Mouse (Mus musculus) hindbrain, embryonic 11.5 days (tissue): Measurements from ENCODE around the gene Cd8a. TPM values are rescaled to one million over a fixed set of nuclear protein-coding genes. Genes with fewer than 3 reads are reported as not detected.
"Not testable (repeated sequence)": the region's sequence is repeated elsewhere in the genome, so short reads cannot be mapped to it uniquely, and the experiment has no call there.

Source experiments
- ATAC-seq: fragments of 200-750 bp; cut with Nextera tagmentation; 2 replicates; pipeline ENCODE4 v1.8.0; 2017; ENCODE audit warnings: mild to moderate bottlenecking, moderate TSS enrichment, moderate library complexity; ENCODE audit not compliant: low FRiP score
- DNase-seq: peaks from one replicate; pipeline ENCODE4 v3.0.0-alpha.2; 2015; ENCODE audit warnings: low spot score
- H3K27ac ChIP-seq: fragments of 300-500 bp; sonication (generic); 2 replicates; pipeline ENCODE4 v1.5.1; 2014; ENCODE audit warnings: mild to moderate bottlenecking, low read depth, low read length
- H3K27me3 ChIP-seq: fragments of 300-500 bp; sonication (generic); 2 replicates; pipeline ENCODE4 v1.6.1; 2014; ENCODE audit warnings: mild to moderate bottlenecking, low read length, moderate library complexity, mixed read lengths; ENCODE audit not compliant: control insufficient read depth, insufficient read depth
- H3K36me3 ChIP-seq: fragments of 300-500 bp; sonication (generic); 2 replicates; pipeline ENCODE4 v1.6.1; 2014; ENCODE audit warnings: mild to moderate bottlenecking, low read length, moderate library complexity, mixed read lengths; ENCODE audit not compliant: control insufficient read depth, insufficient read depth
- H3K4me1 ChIP-seq: fragments of 300-500 bp; sonication (generic); replicated peaks from 2 replicates; pipeline ENCODE4 v1.6.1; 2014; ENCODE audit warnings: low read length, mixed read lengths; ENCODE audit not compliant: control insufficient read depth, insufficient read depth
- H3K4me2 ChIP-seq: fragments of 300-500 bp; sonication (generic); replicated peaks from 2 replicates; pipeline ENCODE4 v1.6.1; 2014; ENCODE audit warnings: mild to moderate bottlenecking, low read depth, low read length
- H3K4me3 ChIP-seq: fragments of 300-500 bp; sonication (generic); 2 replicates; pipeline ENCODE4 v1.5.1; 2014; ENCODE audit warnings: low read depth, low read length
- H3K9ac ChIP-seq: fragments of 300-500 bp; sonication (generic); 2 replicates; pipeline ENCODE4 v1.6.1; 2014; ENCODE audit warnings: low read depth, low read length
- H3K9me3 ChIP-seq: fragments of 300-500 bp; sonication (generic); 2 replicates; pipeline ENCODE4 v1.6.1; 2016; ENCODE audit warnings: low read length; ENCODE audit not compliant: control insufficient read depth
- WGBS: fragments of 180-500 bp; shearing (Covaris S2); extraction: QIAGEN DNeasy Blood & Tissue Kit; methylation state at CpG from one replicate; pipeline ENCODE4 v1.1.7; 2014; 5-methylcytosine and 5-hydroxymethylcytosine counted together
- polyA plus RNA-seq: library from polyadenylated mRNA; unstranded; fragments of >200 nt; fragmentation: Nextera tagmentation; extraction: Ambion mirVana; gene quantifications from 2 replicates; pipeline ENCODE4 v1.2.1, GENCODE M21; 2014

Gene Cd8a
- polyA plus RNA-seq: 0.07 TPM in 1 of 2 replicates, not detected in the other

GRCm38 (mm10) chr6:71373249-71373775 is at the start of gene Cd8a:
Cd8a (plus strand) TSS chr6:71373427.
- no peak within 1 kb of the TSS for H3K9ac ChIP-seq
- no peak within 1 kb of the TSS for H3K27ac ChIP-seq
- H3K36me3 ChIP-seq: no peaks in the 10 kb centered on the region
- H3K4me2 ChIP-seq: no peak within 1 kb of the TSS
- no peaks in the 10 kb centered on the region for H3K4me1 ChIP-seq
- DNase-seq (no peak), ATAC-seq (no peak)
- 82% methylated on average over 14 of the region's 14 CpGs for WGBS
- no peaks in the 10 kb centered on the region for H3K27me3 ChIP-seq
- no peak within 1 kb of the TSS for H3K4me3 ChIP-seq
- no peaks in the 10 kb centered on the region for H3K9me3 ChIP-seq

- ATAC-seq (no peak), DNase-seq (no peak)
- Histone ChIP-seq H3K4me1 (no peaks in the 10 kb centered on the region), H3K9ac (no peak overlapping the region), H3K27ac (no peak overlapping the region), H3K36me3 (no peaks in the 10 kb centered on the region), H3K9me3 (no peaks in the 10 kb centered on the region), H3K4me3 (no peak overlapping the region), H3K4me2 (no peak overlapping the region), H3K27me3 (no peaks in the 10 kb centered on the region)
- 88% methylated on average over 9 of the region's 9 CpGs for WGBS
Observed at GRCm38 (mm10) chr6:71324816-71325215, 48.4 kb upstream of the Cd8a start.

- Histone ChIP-seq H3K27me3 (no peaks in the 10 kb centered on the region), H3K4me1 (no peaks in the 10 kb centered on the region), H3K27ac (no peak overlapping the region), H3K9me3 (no peaks in the 10 kb centered on the region), H3K4me2 (no peak overlapping the region), H3K36me3 (no peaks in the 10 kb centered on the region), H3K9ac (no peak overlapping the region), H3K4me3 (no peak overlapping the region)
- WGBS: 86% methylated on average over 6 of the region's 6 CpGs
- DNase-seq (no peak), ATAC-seq (no peak)
Observed at GRCm38 (mm10) chr6:71329881-71330280, 43.3 kb upstream of the Cd8a start.

- ATAC-seq (no peak), DNase-seq (no peak)
- Histone ChIP-seq H3K9ac (no peak overlapping the region), H3K4me1 (no peaks in the 10 kb centered on the region), H3K27me3 (no peaks in the 10 kb centered on the region), H3K27ac (no peak overlapping the region), H3K4me2 (no peak overlapping the region), H3K9me3 (no peaks in the 10 kb centered on the region), H3K4me3 (no peak overlapping the region), H3K36me3 (no peaks in the 10 kb centered on the region)
- WGBS: 86% methylated on average over 7 of the region's 7 CpGs
Observed at GRCm38 (mm10) chr6:71330486-71330885, 42.7 kb upstream of the Cd8a start.

- H3K4me1 ChIP-seq, H3K27ac ChIP-seq, H3K36me3 ChIP-seq, H3K9me3 ChIP-seq, ATAC-seq, H3K27me3 ChIP-seq, H3K4me2 ChIP-seq, H3K9ac ChIP-seq, H3K4me3 ChIP-seq, DNase-seq: not testable (repeated sequence)
- WGBS: 88% methylated on average over 1 of the region's 4 CpGs
Observed at GRCm38 (mm10) chr6:71331491-71331890, 41.7 kb upstream of the Cd8a start.

- no peak overlapping the region for H3K27ac ChIP-seq
- no peaks in the 10 kb centered on the region for H3K4me1 ChIP-seq
- DNase-seq: no peak
- no peaks in the 10 kb centered on the region for H3K36me3 ChIP-seq
- H3K4me2 ChIP-seq: no peak overlapping the region
- no peak for ATAC-seq
- H3K4me3 ChIP-seq: no peak overlapping the region
- no peaks in the 10 kb centered on the region for H3K27me3 ChIP-seq
- H3K9me3 ChIP-seq: no peaks in the 10 kb centered on the region
- H3K9ac ChIP-seq: no peak overlapping the region
- WGBS: 90% methylated on average over 11 of the region's 11 CpGs
Observed at GRCm38 (mm10) chr6:71332236-71332965, 40.8 kb upstream of the Cd8a start.

GRCm38 (mm10) chr6:71333031-71333430 is 40.2 kb upstream of the Cd8a start:
- 74% methylated on average over 3 of the region's 3 CpGs for WGBS
- no peak for DNase-seq
- H3K4me3 ChIP-seq: no peak overlapping the region
- H3K4me2 ChIP-seq: no peak overlapping the region
- H3K27ac ChIP-seq: no peak overlapping the region
- no peaks in the 10 kb centered on the region for H3K9me3 ChIP-seq
- no peaks in the 10 kb centered on the region for H3K36me3 ChIP-seq
- no peak overlapping the region for H3K9ac ChIP-seq
- ATAC-seq: no peak
- no peaks in the 10 kb centered on the region for H3K27me3 ChIP-seq
- H3K4me1 ChIP-seq: no peaks in the 10 kb centered on the region

GRCm38 (mm10) chr6:71333578-71334273 is 39.5 kb upstream of the Cd8a start:
- Histone ChIP-seq H3K4me1 (no peaks in the 10 kb centered on the region), H3K27ac (no peak overlapping the region), H3K4me2 (no peak overlapping the region), H3K27me3 (no peaks in the 10 kb centered on the region), H3K9me3 (no peaks in the 10 kb centered on the region), H3K4me3 (no peak overlapping the region), H3K9ac (no peak overlapping the region), H3K36me3 (no peaks in the 10 kb centered on the region)
- no peak for DNase-seq
- no peak for ATAC-seq
- WGBS: 89% methylated on average over 11 of the region's 11 CpGs

- Histone ChIP-seq H3K9me3 (no peaks in the 10 kb centered on the region), H3K36me3 (no peaks in the 10 kb centered on the region), H3K4me3 (no peak overlapping the region), H3K27me3 (no peaks in the 10 kb centered on the region), H3K4me2 (no peak overlapping the region), H3K27ac (no peak overlapping the region), H3K9ac (no peak overlapping the region), H3K4me1 (no peaks in the 10 kb centered on the region)
- ATAC-seq: no peak
- no peak for DNase-seq
- WGBS: 95% methylated on average over 8 of the region's 8 CpGs
Observed at GRCm38 (mm10) chr6:71337666-71338065, 35.6 kb upstream of the Cd8a start.
